Mouse (Mus musculus) MEL (cell line): ENCODE results near the gene Foxd2.

ENCODE experiments used
- CTCF ChIP-seq, 3 experiments: IDR thresholded peaks in 2 of 3; conservative IDR thresholded peaks in 1 of 3; 2 replicates each; pipeline ENCODE4 v1.5.1; 2011 to 2012; ENCODE audit warnings: low read length in 3 of 3, low read depth in 2 of 3, mild to moderate bottlenecking in 2 of 3, improper control_type of control experiment in 1 of 3, inconsistent platforms in 1 of 3, mixed read lengths in 1 of 3, moderate library complexity in 1 of 3; ENCODE audit not compliant: control insufficient read depth in 1 of 3, insufficient read depth in 1 of 3, poor library complexity in 1 of 3, severe bottlenecking in 1 of 3
- EP300 ChIP-seq, 2 experiments: IDR thresholded peaks; 2 replicates each; pipeline ENCODE4 v1.6.1; 2011; ENCODE audit warnings: improper control_type of control experiment in 2 of 2, low read length in 2 of 2, low read depth in 1 of 2, mild to moderate bottlenecking in 1 of 2
- POLR2A ChIP-seq, 2 experiments: IDR thresholded peaks; 2 replicates each; pipeline ENCODE4 v1.6.1; 2011 to 2012; ENCODE audit warnings: low read length in 2 of 2, mild to moderate bottlenecking in 2 of 2, control low read depth in 1 of 2, improper control_type of control experiment in 1 of 2, low read depth in 1 of 2, moderate library complexity in 1 of 2; ENCODE audit not compliant: control insufficient read depth in 1 of 2, insufficient read depth in 1 of 2, poor library complexity in 1 of 2
- SIN3A ChIP-seq: IDR thresholded peaks from 2 replicates; pipeline ENCODE4 v1.6.1; 2012; ENCODE audit warnings: low read length, improper control_type of control experiment, inconsistent platforms
- SMC3 ChIP-seq: IDR thresholded peaks from 2 replicates; pipeline ENCODE4 v1.6.1; 2011; ENCODE audit warnings: low read depth, low read length, improper control_type of control experiment
- USF1 ChIP-seq: IDR thresholded peaks from 2 replicates; pipeline ENCODE4 v1.6.1; 2014; ENCODE audit warnings: low read depth, mild to moderate bottlenecking, inconsistent platforms, low read length, improper control_type of control experiment, moderate library complexity
- ZKSCAN1 ChIP-seq: IDR thresholded peaks from 2 replicates; pipeline ENCODE4 v1.6.1; 2012; ENCODE audit warnings: low read depth, mild to moderate bottlenecking, inconsistent platforms, low read length, improper control_type of control experiment, moderate library complexity

GRCm38 (mm10) chr4:114903422-114903782, 5.3 kb downstream of the Foxd2 start:
- TF ChIP-seq EP300 (IDR thresholded peaks at IDR 0.05; ENCODE audit: low read depth in 1 of 2, low read length in 2 of 2), result no peak
- TF ChIP-seq POLR2A (IDR thresholded peaks at IDR 0.05; ENCODE audit: control insufficient read depth in 1 of 2, insufficient read depth in 1 of 2, low read depth in 1 of 2, low read length in 2 of 2, poor library complexity in 1 of 2), result no peak
- TF ChIP-seq SIN3A, result no peak
- TF ChIP-seq ZKSCAN1, result no peak
- TF ChIP-seq CTCF (IDR thresholded peaks at IDR 0.05 in 2 of 3, conservative IDR thresholded peaks at IDR 0.05 in 1 of 3; ENCODE audit: control insufficient read depth in 1 of 3, insufficient read depth in 1 of 3, low read depth in 2 of 3, low read length in 3 of 3, poor library complexity in 1 of 3, severe bottlenecking in 1 of 3), result no peak
- TF ChIP-seq USF1, result no peak
- no peak for TF ChIP-seq SMC3
